Mouse (Mus musculus) neutrophil, adult 5-6 weeks (primary cell): Measurements from ENCODE around the gene Psmc1. TPM values are rescaled to one million over a fixed set of nuclear protein-coding genes. Genes with fewer than 3 reads are reported as not detected.

Source experiments
- ATAC-seq: fragments of 151-379, 151-347 bp; 2 replicates; pipeline ENCODE4 v1.8.0; 2017; ENCODE audit warnings: mild to moderate bottlenecking, moderate TSS enrichment; ENCODE audit not compliant: insufficient number of reproducible peaks, poor library complexity, low FRiP score, severe bottlenecking; ENCODE audit errors: extremely low read depth
- total RNA-seq: library from RNA; stranded (forward); fragments of 200-1000 nt; gene quantifications from 2 replicates; pipeline ENCODE4 v1.2.3, GENCODE M21; 2017

Psmc1 gene
- total RNA-seq, 1 experiment from 2014 or later = 118 TPM

DNA sequence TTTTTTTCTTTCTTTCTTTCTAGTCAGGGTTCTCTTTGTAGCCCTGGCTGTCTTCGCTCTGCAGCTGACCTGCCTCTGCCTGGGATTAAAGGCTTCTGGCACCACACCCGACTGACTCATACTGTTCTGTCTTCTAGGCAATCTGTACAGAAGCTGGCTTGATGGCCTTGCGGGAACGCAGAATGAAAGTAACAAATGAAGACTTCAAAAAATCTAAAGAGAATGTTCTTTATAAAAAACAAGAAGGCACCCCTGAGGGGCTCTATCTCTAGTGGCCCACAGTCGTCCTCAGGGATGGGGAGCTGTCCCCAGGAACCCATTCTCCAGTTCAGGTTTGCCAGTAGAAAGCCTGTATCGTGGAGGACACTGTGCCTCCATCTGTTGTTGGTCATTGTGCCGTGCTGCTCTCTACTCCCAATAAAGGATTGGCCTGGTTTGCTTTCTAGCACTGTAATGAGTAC, 13.0 kb downstream of the Psmc1 start:
- ATAC-seq = no peak

DNA sequence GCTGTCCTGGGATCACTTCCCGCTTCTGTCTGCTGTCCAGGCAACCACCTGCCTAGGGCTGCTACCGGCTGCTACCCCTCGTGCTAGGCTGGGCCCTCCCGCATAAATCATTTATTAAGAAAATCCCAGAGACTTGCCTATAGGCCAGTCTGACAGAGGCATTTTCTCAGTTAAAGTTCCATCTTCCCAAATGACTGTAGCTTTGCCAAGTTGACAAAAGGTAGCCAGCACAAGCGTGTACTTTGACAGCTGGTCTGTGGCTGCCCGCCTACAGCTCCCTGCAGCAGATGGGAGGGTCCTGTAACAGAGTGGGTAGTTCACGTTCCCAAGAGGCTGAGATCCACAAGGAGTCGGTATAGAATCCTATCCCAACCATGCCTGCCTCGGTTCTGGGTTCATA, 13.5 kb downstream of the Psmc1 start:
- ATAC-seq = no peak

DNA sequence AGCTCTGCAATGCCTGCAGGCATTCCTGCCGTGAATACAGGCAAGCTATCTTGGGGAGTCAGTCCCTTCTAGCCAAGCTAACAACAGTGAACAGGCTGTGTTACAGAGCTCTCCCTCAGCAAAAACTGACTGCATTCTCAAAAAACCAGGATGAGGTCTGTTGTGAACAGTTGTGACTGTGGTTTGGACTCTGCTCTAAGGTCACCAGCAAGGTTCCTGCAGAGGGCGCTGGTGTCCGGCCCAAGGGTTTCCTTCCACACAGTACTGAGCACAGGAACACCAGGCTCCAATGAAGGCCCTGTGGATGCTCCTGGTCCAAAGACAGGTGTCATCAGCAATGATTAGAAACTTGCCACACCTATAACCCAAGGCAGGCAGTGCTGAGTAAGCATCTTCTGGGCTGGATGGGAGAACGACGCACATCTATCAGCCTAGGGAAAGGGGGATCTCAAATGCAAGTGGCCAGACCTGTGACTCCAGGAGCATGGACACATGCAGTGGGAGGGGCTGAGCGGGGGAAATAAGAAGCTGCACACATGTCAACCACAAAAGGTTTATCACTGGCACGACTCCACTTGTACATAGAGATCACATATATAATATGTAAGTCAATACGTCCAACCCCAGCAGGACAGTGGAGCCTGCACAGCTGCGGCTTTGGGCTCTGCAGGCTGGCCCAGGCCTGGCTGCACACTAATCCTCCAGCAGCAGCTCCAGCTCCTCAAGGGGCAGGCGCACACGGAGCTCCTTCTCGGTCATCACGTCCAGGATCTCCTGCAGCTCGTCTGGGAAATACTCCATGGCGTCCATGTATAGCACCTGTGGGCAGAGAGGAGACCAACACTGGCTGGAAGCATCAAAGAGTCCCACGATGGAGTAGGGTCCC, 15.2 kb downstream of the Psmc1 start:
- ATAC-seq = no peak

GRCm38 (mm10) chr12:100126968-100127865, 17.3 kb downstream of the Psmc1 start:
- no peak for ATAC-seq

GRCm38 (mm10) chr12:100127866-100128480, 18.0 kb downstream of the Psmc1 start:
- no peak for ATAC-seq

GRCm38 (mm10) chr12:100128522-100128921, 18.6 kb downstream of the Psmc1 start:
- no peak for ATAC-seq

- ATAC-seq = no peak
These were observed 19.0 kb downstream of the Psmc1 start for GRCm38 (mm10) chr12:100128961-100129360.

DNA sequence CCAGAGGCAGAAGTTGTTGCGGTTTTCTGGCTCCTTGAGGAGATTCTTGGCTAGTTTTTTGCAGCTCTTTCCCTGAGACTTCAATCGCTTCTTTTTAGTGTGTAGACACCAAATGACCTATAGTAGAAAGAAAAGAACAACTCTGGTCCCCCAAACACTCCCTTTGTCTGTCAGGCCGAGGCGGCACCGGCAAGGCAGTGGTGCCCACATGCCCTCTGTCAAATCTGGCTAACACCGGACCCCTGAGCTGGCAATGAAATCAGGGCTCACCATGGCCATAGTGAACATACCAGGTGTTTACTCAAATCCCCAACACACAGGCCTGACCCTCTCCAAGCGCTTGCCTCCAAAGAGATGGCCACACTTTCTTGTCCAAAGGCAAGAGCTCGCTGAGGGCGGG, 21.2 kb downstream of the Psmc1 start:
- no peak for ATAC-seq

- peak; percentile 80 for ATAC-seq
These were observed 21.7 kb downstream of the Psmc1 start for GRCm38 (mm10) chr12:100131655-100132054.

- no peak for ATAC-seq
These were observed 24.5 kb downstream of the Psmc1 start for GRCm38 (mm10) chr12:100134395-100134936.

DNA sequence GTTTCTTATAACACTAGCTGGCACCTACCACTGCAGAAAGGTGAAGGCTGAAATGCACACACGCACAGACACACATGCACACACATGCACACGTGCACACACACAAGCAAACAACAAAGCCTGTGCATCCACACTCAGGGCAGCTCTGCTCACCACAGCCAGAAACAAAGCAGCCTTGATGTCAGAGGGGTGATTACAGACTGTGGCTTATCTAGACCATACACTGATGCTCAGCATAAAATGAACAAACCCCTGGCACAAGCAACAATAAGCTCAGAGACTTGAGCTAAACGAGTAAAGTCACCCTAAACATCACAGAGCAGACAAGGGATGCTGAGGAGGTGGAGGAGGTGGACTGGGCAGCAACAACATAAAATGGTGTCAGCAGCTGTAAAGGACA, 25.2 kb downstream of the Psmc1 start:
- no peak for ATAC-seq

DNA sequence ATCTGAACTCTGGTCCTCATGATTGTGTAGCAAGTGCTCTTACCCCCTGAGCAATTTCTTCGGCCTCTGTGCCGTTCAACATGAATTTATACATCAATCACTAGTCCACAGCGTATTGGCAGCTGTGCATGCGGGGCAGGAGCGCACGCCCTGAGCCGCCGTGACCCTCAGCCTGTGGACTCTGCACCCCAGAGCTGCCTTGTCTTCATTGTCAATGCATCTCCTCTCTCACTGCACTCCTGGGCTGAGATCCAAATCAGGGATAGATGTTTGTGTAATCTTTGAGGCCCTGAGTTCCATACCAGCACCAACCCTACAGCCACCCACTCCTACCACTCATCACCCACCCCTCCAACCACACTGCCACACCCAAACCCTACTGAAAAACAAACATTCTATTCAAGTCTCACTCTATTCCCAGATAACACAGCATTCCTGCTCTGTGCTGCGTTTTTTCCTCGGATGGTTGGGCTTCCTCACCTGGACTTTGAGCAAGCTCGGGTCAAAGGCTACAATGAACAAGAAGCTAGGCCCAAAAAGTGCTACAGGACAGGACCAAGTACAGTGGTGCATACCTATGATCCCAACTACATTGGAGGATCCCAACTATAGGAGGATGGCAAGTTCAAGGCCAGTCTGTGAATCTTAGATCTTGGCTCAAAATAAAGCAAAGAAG, 33.0 kb downstream of the Psmc1 start:
- ATAC-seq = no peak

DNA sequence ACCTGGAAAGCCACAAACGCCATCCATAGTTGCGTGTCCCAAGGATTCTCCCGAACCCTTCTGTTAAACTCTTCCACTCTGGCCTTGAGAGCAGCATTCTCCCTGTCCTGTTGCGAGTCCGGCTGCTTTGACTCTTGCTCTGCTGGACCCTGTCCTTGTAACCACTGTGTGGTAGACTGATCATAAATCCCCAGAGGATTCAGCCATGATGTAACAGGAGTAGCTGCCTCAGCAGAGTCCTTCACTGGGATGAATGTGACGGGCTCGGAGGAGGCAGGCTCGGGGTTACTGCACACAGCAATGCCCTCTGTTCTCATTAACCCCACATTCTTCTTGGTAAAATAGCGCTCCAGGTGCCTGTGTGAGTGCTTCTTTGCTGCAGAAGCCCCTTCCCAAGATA, 33.8 kb downstream of the Psmc1 start:
- ATAC-seq = no peak

GRCm38 (mm10) chr12:100144269-100144668, 34.3 kb downstream of the Psmc1 start:
- no peak for ATAC-seq

- no peak for ATAC-seq
These were observed 42.5 kb downstream of the Psmc1 start for GRCm38 (mm10) chr12:100152466-100152865.

DNA sequence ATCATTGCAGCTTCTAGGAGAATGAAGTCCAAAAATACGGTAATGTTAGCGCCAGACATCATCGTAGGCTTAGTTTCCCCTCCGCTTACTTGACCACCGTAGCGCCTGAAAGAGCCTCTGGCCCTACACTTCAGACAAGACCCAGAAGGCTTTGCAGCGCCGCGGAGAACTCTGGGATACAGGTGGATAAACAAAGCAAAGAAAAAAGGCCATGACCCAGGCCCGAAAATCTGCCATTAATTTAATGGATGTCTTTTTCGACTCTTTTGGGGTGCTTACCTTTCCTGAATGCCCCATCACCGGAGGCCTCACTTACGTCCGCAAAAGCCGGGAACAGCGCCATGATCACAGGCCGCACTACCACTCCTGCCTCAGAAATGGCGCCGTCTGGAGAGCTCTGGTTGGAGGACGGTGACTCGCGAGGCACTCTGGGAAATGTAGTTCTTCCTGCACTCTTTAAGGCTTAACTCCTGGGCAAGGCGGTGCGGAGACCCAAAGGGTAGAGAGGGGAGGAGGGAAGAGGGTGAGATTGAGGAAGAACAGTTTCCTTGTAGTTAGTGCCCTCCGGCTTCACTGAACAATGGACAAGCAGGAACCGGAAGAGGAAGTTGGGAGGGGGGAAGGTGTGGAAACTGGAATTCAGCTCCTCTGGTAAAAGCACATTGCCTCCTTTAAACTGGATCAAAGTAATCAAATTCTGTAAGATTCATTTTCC, 49.5 kb downstream of the Psmc1 start, which contains the start of gene Nrde2:
Gene Nrde2, minus strand, starts transcription at position 393 of the 715 bp plus-strand sequence.
- peak; percentile 100 for ATAC-seq

DNA sequence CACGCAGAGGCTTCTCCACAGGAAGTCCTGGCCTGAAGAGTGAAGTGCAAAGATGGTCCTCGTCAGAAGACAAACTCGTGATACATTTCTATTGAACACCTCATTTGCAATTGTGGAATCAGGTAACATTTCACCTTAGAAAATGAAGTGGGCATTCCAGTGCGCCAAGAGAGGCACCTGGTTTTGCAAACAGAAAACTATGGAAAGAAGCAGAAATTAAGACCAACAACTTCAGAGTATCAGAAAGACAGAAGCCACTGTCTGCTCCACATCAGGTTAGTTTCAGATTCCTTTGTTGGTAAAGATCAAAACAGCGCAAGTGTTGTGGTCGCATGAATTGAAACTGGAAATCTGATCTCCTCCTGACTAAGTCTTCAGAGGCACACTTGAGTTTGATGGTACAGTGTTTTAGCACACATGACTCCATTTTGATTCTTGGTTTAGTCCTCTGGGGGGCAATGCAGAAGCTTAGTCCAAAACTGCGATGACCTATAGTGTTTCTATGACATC, 55.1 kb downstream of the Psmc1 start:
- ATAC-seq = no peak

DNA sequence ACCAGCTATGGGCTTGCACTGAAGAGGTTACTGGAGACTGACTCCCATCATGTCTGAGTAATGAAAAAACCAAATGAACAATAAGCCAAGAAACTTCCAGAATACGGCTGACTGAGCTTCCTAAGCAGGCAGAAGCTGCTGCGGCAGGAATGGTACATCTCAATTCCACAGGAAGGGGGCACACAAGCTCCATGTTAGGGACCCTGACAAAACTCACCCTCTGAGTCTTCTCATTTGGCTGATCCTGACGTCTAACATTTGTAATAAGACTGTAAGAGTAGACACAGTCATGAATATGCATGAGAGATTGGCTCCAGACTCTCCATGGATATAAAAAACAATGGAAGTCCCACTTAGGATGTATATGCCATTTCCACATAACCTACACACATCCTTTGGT, 56.2 kb downstream of the Psmc1 start:
- 0 out of 2 replicates have a peak, but pooled peaks have one; percentile 26 for ATAC-seq
